Mouse (Mus musculus): Measurements from ENCODE around the gene Vmn1r16.
"Not testable (repeated sequence)": the region's sequence is repeated elsewhere in the genome, so short reads cannot be mapped to it uniquely, and the experiment has no call there.

Gene Vmn1r16

DNA sequence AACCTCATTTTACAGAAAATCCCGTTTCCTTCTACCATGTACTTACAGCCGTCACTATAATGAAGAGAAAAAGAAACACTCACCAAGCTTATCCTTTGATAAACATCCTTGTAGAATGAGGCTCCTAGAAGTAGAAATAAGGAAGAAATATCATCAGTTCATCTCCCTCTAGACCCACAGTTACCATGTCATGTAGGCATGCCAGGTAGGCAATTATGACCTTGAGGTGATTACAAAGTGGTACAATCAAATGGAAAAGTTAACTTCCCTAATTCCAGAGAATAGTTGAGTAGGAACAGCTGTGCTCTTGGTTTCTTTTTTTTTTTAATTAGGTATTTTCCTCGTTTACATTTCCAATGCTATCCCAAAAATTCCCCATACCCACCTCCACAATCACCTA lies at the start of gene Vmn1r16:
Vmn1r16 (minus strand) TSS at position 101 of the 400 bp plus-strand sequence.
- in situ Hi-C loops (cut with MseI, MboI): no loop called here

DNA sequence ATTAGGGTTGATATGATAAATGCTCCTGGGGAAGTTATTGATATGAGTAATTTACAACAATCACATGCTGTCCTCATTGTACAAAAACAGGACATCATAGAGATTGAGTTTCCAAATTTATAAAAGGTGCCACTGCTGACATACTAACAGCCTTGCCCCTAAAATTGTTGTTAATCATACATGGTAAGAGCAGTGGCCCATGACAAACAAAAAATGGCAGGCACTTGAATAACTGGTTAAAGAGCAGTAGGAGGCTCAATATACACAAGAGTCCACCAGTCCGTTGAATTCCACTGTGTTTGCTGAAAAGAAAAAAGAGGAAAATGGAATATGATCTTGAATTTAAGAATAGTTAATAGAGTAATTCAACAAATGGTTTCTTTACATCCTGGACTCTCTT lies 38.2 kb upstream of the Vmn1r16 start:
- in situ Hi-C loops (cut with MseI, MboI): no loop called here

DNA sequence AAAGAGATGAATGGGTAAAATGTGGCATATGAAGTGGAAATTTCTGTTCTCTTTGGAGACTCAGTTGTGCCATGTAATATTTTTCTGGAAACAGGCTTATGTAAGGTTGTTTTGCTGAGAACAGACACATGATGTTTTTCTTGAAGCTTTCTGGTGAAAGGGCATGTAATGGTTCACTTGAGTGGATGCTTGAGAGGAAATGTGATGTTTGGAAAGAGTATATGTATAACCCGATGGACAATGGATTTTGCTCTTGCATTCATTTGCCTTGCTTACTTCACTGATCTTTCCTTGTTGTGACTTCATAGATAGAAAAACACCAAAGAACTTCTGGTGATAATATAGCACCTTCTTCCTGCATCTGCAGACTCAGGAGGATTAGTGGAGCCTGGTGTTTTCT lies 36.6 kb upstream of the Vmn1r16 start:
- in situ Hi-C loops (cut with MseI, MboI): not testable (repeated sequence)

DNA sequence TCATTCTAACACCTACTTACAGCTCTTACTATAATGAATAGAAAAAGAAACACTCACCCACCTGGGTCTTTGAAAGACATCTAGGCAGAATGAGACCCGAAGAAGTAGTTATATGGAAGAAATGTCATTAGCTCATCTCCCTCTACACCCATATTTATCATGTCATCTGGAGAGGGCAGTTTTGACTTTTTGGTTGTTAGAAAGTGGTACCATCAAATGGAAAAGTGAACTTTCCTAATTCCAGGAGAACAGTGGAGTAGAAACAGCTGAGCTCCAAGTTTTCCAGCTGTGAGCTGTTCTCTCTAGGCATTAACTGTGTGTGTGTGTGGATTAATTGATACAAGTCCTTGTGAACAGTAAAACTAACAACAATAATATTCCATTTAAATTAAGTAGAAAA lies 34.3 kb upstream of the Vmn1r16 start, which contains the start of gene Vmn1r17:
Vmn1r17 (minus strand) TSS at position 101 of the 400 bp plus-strand sequence.
- in situ Hi-C loops (cut with MseI, MboI): no loop called here

DNA sequence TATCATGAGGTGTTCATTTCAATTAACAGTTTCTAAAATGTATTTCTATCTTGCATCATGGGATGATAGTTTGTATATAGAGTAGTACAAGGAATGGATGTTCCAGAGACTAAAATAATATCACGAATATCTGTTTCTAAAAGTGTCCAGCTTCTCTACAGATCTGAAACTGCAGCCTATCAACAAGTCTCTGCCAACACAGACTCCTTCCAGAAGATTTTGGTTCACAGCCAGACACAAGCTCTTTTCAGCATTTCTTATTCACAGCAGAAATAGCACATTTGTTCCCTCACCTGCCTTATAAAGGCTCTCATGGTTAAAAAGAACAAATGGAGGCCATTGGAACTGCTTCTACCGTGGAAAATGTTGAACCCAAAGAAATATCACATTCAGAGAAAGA lies 27.6 kb upstream of the Vmn1r16 start:
- in situ Hi-C loops (cut with MseI, MboI): no loop called here

DNA sequence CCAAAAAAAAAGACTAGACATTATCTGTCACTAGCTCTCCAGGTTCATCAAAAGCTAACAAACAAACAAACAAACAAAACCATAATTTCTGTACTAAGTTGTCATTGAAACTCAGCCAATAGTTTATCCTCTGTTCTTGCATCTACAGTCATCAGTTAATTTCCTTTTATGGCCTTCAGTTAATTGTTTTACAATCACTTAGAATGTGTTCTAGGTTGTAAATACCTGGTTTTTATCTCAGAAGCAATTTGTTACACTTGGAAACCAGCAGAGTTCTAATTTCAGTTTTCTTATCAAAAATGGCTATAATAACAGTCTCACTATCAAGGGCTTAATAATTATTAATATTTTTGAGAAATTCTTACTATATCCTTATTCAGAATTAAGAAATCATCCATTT lies 3.1 kb downstream of the Vmn1r16 start:
- in situ Hi-C loops (cut with MseI, MboI): no loop called here

DNA sequence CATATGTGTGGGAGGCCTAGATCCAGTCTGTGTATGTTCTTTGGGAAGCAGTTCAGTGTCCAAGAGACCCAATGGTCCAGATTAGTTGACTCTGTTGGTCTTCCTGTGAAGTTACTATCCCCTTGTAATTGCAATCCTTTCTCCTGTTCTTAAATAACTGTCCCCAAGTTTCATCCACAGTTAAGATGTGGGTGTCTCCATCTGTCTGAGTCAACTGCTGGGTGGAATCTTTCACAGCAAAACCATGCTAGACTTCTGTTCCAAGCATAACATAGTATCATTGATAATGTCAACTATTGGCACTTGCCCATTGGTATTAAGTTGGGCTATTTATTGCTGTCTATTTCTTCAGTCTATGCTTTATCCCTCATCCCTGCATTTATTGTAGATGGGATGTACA lies 50.3 kb downstream of the Vmn1r16 start:
- in situ Hi-C loops (cut with MseI, MboI): no loop called here

DNA sequence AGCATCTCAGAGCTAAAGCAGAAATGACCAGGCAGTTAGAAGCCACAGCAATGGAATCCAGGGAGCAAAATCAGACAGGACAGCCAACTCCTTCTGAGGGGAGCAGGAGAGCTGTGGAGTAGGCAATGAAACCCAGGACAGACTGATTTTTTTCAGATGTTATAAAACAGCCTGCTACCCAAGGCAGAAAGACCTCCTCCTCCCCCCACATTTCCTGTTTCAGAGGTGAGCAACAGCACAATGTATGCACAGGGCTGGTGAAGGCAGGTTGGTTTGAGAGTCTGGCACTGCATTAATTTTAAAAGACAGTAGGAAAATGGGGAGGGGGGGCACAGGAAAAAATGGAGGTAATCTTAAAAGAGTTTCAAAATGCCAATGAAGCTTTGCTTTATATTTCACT lies 56.8 kb downstream of the Vmn1r16 start:
- in situ Hi-C loops (cut with MseI, MboI): no loop called here

DNA sequence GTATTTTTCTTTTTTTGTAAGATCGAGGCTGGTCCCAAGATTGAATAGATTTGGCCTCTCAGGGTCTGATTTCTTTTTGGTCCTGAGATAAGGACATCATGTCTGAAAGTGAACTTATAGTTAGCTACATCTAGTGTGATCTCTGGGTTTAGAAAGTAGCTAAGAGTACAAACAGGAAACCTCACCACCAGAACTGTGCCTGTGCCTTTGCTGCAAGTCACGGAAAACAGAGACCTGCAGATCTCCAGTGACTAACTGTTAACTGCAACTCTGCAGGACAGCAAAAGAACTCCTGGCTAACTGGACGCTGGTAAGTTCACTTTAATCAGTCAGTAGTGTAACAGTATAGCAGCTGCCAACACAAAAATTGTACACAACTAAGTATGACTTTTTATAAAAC lies 57.4 kb downstream of the Vmn1r16 start:
- in situ Hi-C loops (cut with MseI, MboI): no loop called here
